Mouse (Mus musculus) kidney, postnatal 36 days (tissue): ENCODE data around the gene Mrps21.
"Not testable (repeated sequence)": the region's sequence is repeated elsewhere in the genome, so short reads cannot be mapped to it uniquely, and the experiment has no call there.

Experiments used
- DNase-seq, 2 experiments: peaks; one replicate each; pipeline ENCODE4 v3.0.0; 2021 to 2022; ENCODE audit warnings: mixed read lengths in 2 of 2

Gene Mrps21

DNA sequence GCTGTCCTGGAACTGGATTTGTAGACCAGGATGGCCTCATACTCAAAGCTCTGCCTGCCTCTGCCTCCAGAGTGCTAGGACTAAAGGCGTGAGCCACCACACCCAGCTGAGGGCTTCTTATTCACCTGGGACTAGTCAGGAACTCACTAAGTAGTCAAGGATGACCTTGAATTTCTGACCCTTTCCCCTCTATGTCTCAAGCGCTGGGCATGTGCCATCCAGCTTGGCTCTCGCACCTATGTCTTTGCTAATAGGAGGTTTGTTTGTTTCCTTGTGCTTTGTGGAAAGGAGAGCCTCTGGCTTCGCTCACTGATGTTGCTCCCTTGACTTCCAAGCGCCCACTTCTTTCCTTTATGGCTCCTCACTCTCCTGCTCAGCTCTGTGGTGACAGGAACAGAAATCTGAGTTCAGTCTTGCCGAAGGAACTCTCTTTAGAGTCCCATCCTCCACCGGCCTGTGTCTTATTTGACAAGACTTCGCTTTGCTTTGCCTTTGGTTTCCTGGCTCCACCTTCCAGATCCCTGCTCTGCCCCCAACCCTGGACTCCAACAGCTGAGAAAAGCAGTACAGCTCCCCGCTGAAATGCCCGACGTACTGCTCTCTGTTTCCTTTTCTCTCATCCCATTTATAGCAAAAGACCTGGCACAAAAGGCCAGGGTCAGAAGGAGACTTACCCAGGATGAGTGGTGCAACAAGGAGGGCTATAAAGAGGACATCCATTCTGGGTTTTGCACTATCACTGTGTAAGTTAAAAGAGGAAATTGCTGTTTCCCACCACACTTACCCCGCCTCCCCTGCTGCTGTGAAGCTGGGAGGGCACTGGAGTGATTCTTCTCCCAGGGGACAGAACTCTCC is 20.1 kb upstream of the Mrps21 start, which contains the start of gene BC028528:
Gene BC028528 (minus strand): TSS at position 795 of the 855 bp plus-strand sequence.
- DNase-seq = peak in 1 of 2 experiments; percentile 47

DNA sequence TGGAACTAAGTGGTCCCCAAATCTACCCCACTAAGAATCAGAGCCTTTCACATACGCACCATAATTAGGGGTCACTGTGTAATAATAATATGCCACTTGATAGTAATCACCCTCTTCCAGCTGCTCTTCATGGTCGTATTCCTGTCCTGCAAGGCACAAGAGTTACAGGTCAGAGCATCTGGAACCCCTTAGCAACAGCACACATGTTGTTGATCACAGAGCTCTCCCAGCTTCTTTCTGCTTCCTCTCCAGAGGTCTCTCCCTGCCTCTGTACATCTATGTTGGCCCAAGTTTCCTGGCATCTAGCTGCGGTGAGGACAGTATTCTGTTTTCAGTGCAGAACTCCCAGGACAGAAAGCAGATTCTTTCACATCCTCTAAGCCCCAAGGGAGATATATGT is 18.3 kb upstream of the Mrps21 start:
- DNase-seq = no peak

DNA sequence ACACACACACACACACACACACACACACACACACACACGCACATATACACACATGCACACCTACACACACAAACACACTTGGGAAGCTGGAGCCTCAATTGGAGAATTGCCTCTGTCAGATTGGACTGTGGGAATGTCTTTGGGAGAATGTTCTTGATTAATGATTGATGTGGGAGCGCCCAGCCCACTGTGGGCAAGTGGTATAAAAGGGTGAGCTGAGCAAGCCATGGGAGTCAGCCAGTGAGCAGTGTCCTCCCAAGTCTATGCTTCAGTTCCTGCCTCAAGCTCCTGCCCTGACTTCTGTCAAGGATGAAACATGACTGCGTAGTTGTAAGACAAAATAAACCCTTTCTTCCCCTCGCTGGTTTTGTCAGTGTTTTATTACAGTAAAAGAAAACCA is 16.3 kb upstream of the Mrps21 start:
- DNase-seq = peak; percentile 72 to 77

DNA sequence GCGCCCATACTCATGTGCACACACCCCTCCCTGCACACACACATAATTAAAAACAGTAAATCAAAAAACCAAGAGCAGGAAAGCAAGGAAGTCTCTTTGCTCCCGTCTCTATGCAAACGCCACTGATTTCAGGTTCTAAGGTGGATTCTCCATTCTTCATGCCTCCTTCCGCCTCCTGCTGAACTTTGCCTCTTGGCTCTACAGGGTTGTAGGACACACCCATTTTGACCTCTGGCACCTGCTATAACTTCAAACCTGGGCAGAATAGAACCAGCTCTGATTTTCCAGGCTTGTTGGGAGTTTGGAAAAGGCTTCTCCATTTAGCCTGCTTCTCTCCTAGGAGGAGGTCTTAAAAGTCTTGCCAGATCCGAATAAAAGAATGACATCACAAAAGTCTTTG is 13.1 kb upstream of the Mrps21 start:
- peak; percentile 65 to 81 for DNase-seq

DNA sequence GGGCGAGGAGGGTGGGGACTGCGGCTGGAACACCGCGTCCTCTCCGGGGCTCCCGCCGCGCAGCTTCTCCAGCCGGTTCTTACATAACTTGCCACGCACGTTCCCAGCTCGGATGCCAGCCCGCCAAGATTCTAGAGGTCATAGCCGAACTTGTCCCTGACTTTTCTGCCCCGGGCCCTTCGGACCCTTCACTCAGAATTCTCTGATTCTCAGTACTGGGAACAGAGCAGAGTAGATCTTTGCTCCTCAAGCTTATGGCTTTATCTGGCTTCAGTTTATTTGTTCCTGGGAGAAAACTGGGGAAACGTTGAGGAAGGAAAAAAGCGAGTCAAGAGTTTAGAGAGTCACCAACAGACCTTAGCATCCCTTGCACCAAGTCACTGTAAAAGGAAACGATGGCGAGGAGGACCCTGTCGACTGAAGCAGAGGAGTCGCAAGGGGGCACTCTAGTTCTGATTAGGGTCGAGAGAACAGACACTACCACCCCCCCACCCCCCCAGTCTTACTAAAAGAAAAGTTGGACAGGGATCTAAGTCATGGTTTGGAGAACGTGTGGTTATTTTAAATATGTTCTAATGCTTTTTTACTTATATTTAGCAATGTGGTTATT is 11.6 kb upstream of the Mrps21 start:
- peak; percentile 85 to 91 for DNase-seq

DNA sequence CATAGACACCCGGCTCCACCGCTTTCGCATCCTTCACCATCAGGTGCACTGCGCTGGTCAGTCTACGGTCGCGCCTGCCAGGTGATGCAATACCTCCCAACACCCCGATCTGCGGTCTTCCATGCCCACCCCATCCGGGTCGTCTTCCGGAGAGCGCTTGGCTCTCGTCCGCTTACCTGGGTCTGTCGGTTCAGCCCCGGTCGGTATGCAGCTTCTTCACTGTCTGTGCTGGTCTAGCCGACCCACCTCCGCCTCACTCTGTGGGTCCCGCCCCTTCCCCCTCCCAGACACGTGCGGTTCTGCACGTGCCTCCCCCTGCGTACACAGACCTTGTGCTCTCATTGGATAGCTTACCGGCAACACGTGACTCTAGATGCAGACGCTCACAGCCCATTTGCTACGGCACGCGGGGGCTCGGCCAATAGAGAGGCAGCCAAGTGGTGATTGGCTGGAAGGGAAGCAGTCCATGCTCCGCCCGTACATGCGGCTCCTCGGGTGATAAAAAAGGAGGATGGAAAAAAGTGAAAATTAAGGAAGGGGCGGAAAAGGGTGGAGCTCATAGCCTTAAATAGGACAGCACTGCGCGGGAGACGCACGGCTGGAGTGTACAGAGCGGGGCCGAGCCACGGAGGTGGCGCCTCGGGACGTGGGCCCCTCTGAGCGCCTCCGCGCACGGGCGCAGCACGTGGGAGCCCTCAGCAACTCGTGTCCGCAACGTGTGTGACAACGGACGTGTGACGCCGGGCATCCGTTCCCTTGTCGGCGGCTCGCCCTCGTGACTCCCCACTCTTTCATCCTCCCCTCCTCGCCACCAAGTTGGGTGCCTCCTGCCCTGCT is 10.9 kb upstream of the Mrps21 start, which contains the start of gene Ciart:
Gene Ciart (minus strand): TSS at position 273 of the 837 bp plus-strand sequence.
- DNase-seq = peak; percentile 95 to 99

DNA sequence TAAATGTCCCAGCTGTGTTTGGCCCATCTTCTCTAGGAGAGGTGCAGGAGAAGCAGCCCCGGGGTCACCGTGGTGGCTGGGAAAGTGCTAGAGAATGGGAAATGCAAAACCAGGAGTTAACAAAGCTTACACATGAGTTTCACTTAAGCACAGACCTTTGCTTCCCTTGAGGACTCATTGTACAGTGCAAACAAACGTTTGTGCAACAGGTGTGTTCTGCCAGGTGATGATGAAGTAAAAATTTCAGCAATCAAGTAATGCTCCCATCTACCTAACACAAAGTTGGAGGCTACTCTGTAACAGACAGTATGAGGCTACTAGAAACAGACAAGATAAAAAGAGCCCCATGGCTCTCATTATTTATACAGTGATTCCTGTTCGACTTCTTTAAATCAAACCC is 7.7 kb upstream of the Mrps21 start:
- DNase-seq = no peak

DNA sequence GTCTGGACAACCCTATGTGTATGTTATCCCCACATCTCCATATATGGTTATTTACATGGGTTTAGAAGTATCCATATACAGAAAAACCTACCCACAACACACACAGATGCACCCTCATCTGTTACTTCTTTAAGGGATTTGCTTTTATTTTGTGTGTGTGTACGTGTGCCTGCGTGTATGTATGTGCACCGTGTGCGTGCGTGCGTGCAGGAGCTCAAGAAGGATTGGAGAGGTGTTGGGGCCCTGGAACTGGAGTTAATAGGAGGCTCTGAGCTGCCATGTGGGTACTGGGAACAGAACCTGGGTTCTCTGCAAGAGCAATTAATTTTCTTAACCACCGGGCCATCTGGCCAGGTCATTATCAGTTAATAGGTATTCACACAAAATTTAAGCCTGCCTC is 729 bp upstream of the Mrps21 start:
- DNase-seq = no peak

DNA sequence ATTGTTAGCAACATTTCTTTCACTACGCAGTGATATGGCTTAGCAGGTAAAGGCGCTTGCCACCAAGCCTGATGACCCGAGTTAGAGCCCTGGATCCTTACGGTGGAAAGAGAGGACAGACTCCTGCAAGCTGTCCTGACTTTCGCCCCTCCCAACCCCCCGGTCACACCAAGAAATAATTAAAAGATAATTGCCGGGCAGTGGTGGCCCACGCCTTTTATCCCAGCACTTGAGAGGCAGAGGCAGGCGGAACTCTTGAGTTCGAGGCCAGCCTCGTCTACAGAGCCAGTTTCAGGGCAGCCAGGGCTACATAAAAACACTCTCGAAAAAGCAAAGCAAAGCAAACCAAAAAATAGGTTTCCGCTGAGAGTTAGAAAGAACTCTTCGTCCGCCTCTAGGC is 343 bp downstream of the Mrps21 start:
- DNase-seq = no peak

DNA sequence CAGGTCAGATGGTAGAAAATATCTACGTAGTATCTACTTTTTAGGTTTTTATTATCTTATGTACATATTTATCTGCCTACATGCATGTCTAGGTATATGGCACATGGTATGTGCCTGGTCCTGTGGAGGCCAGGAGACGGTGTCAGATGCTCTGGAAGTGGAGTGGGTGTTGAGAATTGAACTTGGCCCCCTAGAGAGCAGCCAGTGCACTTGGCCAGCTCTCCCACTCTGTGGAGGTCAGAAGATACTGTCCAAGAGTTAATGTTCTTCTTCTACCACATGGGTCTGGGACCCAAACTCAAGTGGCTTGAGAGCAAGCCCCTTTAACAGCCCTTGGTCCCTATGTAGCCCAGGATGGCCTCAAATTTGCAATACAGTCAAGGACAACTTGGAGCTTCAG is 3.9 kb downstream of the Mrps21 start:
- DNase-seq = peak; percentile 40 to 53

DNA sequence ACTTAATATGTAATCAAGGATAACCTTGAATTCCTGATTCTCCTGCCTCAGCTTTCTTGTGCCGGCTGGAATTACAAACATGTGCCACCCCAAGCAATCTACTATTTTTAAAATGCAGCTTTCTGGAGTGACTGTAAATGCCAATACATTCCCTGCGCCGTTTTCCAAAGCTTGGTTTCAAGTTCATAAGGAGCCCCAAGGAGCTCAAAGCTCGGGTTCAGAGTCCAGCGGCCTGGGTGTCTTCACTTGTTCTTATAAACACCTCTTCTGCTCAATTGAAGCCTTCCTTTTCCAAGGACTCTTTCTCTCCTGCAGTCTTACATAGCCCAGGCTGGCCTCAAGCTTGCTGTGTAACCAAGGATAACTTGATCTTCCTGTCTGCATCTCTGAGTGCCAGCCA is 5.2 kb downstream of the Mrps21 start:
- DNase-seq = peak; percentile 75 to 82

DNA sequence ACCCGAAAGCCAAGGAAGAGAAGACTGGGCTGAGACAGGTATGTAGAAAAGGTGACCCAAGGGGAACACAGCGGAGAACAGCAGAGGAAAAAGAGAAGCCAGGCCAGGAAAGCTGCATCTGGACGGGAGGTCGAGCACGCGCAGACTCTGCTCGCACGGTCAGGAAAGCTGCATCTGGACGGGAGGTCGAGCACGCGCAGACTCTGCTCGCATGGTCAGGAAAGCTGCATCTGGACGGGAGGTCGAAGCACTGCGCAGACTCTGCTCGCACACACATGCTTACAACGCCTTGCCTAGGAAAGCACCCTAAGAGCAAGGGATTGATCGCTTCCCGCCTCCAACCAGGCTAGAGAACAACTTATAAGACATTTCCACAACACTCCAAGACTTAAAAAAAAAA is 5.7 kb downstream of the Mrps21 start:
- no peak for DNase-seq

DNA sequence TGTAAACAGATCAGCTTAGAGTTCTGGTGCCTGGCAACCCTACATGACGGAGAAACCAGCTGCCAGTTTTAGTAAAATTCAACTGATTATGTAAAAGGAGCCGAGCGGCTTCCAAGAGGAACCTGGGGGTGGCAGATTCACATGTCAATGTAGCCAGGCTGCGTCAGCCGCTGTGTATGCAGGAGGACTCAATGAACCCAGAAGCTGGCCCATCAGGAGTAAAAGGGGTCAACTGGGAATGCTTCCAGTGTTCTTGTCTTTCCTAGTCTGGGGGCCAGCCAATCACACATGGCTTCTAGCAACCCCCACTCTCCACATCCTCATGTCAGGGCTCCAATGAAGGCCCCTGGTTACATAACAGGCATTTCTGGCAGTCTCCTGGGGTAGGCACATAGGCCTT is 6.3 kb downstream of the Mrps21 start:
- peak; percentile 76 to 92 for DNase-seq

DNA sequence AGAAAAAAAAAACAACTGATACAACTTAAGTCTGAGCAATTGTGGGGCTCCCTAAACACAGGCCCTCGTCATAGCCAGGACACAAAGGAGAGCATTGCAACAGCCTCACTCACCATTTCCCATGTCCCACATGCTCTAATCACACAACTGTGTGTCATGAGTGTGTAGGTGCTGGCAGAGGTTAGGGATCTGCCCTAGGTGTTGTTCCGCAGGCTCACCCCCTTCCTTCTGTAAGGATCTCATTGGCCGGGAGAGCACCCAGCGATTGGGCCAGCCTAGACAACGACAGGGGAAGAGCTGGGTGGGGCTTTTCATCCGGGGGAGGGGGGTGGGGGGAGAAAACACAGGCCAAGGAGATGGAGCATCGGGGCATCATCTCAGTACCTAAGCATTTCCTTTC is 7.7 kb downstream of the Mrps21 start:
- no peak for DNase-seq

DNA sequence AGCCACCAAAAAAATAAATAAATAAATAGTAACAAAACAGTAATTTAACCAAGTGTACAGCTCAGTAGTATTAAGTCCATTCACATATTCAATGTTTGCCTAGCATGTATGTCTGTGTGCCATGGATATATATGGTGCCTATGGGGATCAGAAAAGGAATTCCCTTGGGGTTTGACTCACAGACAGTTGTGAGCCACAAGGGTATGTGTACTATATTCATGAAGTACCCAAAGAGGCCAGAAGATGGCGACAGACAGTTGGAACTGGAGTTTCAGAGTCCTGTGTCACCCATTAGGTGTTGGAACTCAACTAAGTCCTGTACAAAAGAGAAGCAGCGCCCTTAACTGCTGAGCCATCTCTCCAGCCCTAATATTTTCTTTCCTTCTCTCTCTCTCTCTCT is 9.5 kb downstream of the Mrps21 start:
- peak; percentile 84 to 95 for DNase-seq

DNA sequence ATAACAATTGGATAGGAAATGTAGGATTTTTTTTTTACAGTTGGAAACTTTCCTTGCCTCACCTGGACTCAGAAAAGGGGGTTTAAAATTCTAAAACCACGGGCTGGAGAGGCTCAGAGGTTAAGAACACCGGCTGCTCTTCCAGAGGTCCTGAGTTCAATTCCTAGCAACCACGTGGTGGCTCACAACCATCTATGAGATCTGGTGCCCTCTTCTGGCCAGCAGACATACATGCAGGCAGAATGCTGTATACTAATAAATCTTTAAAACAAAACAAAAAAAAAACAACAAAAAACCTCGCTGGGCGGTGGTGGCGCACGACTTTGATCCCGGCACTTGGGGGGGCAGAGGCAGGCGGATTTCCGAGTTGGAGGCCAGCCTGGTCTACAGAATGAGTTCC is 10.1 kb downstream of the Mrps21 start:
- DNase-seq = peak in 1 of 2 experiments; percentile 53

DNA sequence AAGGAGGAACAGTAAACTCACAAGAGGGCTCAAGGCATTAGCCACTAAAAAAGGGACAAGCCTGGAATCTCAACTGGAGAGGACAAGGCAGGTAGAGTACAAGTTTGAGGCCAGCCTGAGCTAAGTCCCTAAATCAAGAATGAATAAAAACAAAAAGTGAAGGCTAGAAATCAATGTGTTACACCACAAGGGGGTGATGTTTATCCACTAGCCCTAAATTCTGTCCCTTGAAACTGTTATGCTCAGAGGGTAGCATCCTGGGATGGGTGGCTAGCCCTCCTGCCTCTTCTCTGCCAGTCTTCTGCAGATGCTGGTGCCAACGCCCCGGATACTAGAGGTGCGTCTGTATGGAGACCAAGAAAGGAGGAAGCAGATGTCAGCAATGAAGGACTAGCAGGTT is 11.0 kb downstream of the Mrps21 start:
- no peak for DNase-seq

DNA sequence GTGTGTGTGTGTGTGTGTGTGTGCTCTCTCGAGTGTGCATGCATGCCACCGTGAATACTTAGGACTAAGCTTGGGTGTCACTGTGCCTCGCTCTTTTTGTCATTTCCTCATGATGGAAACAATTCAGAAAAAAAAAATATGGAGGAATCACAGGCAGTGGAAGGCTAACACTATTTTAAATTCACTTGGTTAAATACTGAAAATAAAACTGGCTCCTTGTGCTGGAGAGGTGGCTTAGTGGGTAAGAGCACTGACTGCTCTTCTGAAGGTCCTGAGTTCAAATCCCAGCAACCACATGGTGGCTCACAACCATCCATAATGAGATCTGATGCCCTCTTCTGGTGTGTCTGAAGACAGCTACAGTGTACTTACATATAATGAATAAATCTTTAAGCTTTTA is 13.0 kb downstream of the Mrps21 start:
- DNase-seq = not testable (repeated sequence)

DNA sequence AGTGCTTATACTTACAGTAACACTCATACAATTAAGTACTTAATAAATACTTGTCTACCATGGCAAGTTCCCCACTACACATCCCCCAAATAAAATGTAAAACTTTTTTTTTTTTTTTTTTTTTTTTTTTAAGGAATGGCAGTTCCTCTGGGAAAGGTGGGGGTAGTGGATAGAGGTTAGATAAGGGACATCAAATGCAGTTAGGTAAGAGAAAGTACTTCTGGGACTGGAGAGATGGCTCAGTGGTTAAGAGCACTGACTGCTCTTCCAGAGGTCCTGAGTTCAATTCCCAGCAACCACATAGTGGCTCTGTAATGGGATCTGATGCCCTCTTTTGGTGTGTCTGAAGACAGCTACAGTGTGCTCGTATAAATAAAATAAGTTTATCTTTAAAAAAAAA is 14.3 kb downstream of the Mrps21 start:
- DNase-seq = not testable (repeated sequence)

DNA sequence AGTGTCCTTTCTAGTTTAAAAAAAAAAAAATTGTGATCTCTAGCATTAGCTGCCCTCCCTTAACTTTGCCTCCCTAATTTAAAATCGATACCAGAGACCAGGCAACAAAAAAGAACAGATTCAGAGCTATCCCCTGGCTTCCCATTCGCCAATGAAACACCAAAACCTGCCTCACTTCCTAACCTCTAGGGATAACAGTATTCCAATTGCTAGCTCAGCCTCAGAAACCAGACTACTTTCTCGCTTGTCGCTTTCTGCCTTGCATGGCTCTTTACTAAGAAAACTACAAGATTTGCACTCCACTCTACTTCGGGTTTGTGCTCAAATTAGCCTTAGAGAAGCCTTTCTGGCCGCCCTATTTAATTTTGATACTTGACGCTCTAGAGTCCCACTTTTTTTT is 15.2 kb downstream of the Mrps21 start:
- DNase-seq = no peak

DNA sequence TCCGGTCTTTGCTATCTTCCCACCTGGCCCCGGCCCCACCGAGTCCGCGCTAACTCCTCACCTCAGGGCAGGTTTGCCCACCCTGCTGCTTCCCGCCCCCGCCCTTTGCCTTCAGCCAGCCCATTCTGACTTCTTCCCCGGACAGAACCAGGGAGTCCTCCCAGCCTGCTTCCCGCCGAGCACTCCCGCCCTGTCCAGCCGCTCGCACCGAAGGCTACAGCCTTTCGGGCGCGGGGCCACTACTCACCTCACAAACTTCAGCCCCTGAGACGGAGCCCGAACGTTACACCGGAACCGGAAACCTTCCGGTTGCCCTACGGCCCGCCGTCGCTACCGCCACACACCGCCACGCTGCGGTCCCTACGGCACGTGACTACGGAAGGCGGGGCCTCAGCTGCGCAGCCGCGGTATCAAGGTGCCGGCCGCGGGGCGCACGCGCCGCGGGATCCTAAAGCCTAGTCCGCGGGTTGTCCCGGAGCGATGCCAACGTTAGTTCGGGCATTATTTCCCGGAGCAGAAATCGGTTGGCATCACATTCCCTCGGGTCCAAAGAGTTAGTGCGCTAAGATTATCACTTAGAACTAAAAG is 15.7 kb downstream of the Mrps21 start, which contains the start of gene Prpf3:
Gene Prpf3 (minus strand): TSS at position 384 of the 588 bp plus-strand sequence.
- DNase-seq = peak; percentile 96 to 98

DNA sequence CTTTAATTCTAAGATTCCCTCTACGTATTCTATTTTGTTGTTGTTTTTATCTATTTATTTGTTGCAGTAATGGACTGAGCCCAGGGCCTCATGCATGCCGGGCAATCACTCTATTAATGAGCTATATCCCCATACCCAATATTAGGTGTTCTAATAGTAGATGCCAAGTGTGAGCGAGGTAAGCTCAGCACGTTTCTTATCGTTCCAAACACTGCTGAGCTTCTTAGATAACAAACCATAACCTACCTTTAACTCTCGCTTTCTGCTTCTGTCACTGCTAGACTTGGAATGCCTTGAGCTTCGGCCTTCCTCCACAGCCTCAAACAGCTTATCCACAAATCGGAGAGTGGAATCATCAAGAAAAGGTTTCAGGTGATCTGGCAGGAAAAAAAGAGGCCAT is 20.0 kb downstream of the Mrps21 start:
- DNase-seq = no peak

DNA sequence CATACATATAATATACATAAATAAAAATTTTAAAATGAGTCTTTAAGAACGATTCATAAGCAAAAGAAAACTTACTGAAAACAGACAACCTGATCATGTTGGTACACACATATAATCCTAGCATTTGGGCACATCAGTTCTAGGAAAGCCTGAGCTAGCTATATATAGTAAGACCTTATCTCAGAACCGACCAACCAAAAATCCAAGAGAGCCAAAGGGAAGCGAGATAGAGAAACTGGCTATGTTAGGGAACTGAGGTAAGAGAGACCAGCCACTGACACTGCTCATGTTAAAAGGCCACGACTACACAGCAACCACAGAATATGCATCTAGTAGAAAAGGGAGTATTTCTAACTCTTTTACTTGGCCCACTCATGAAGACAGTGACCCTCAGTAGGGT is 20.7 kb downstream of the Mrps21 start:
- no peak for DNase-seq
